Mouse (Mus musculus) heart, adult 2 months (tissue): ENCODE measurements around the gene Susd6. TPM values are rescaled to one million over a fixed set of nuclear protein-coding genes. Genes with fewer than 3 reads are reported as not detected.
A peak's percentile ranks its signal among the peaks of the same experiment; 100 is the strongest.

Source experiments
- DNase-seq, 2 experiments: peaks; one replicate each; pipeline ENCODE4 v3.0.0; 2021
- H3K27ac ChIP-seq: fragments of 200-600 bp; 2 replicates; pipeline ENCODE4 v1.8.1; 2022
- H3K27me3 ChIP-seq: fragments of 200-500 bp; 2 replicates; pipeline ENCODE4 v1.6.1; 2012; ENCODE audit warnings: mild to moderate bottlenecking, low read length, inconsistent platforms, mixed read lengths; ENCODE audit not compliant: control insufficient read depth, insufficient read depth
- H3K36me3 ChIP-seq: fragments of 200-500 bp; 2 replicates; pipeline ENCODE4 v1.6.1; 2012; ENCODE audit warnings: low read length, inconsistent platforms; ENCODE audit not compliant: control insufficient read depth, insufficient read depth
- H3K4me1 ChIP-seq: fragments of 200-500 bp; 2 replicates; pipeline ENCODE4 v1.6.1; 2011; ENCODE audit warnings: low read length; ENCODE audit not compliant: control insufficient read depth, insufficient read depth
- H3K4me3 ChIP-seq: fragments of 200-600 bp; 2 replicates; pipeline ENCODE4 v1.8.1; 2022
- H3K79me2 ChIP-seq: fragments of 200-500 bp; replicated peaks from 2 replicates; pipeline ENCODE4 v1.6.1; 2012; ENCODE audit warnings: mild to moderate bottlenecking, inconsistent platforms, low read length, moderate library complexity, mixed read lengths; ENCODE audit not compliant: control insufficient read depth, insufficient read depth
- H3K9ac ChIP-seq: fragments of 200-500 bp; 2 replicates; pipeline ENCODE4 v1.6.1; 2012; ENCODE audit warnings: low read depth, mild to moderate bottlenecking, control low read depth, inconsistent platforms, low read length, mixed read lengths
- CTCF ChIP-seq: fragments of 200-600 bp; IDR thresholded peaks from 2 replicates; pipeline ENCODE4 v1.8.1; 2022; ENCODE audit warnings: antibody characterized with exemption, mild to moderate bottlenecking, moderate library complexity
- EP300 ChIP-seq: fragments of 200-500 bp; IDR thresholded peaks from 2 replicates; pipeline ENCODE4 v1.6.1; 2011; ENCODE audit warnings: low read depth, low read length, control low read depth; ENCODE audit not compliant: insufficient read depth
- POLR2A ChIP-seq: fragments of 200-500 bp; IDR thresholded peaks from 2 replicates; pipeline ENCODE4 v1.6.1; 2011; ENCODE audit warnings: mild to moderate bottlenecking, low read depth, low read length, control low read depth; ENCODE audit not compliant: insufficient read depth
- WGBS: fragments of 180-500 bp; shearing (Covaris S2); methylation state at CpG from one replicate; pipeline ENCODE4 v1.1.7; 2018; 5-methylcytosine and 5-hydroxymethylcytosine counted together
- intact Hi-C: fragments of 180-260 bp; cut with DNase I; formaldehyde crosslinking; loops from one replicate; pipeline ENCODE4 v1.15.1; 2025
- polyA plus RNA-seq: library from polyadenylated mRNA; depleted of rRNA; stranded (reverse); fragments of >200 nt; gene quantifications from 2 replicates; pipeline ENCODE4 v1.2.3, GENCODE M21; 2012
- total RNA-seq, 2 experiments: library from RNA; stranded (reverse); gene quantifications; 2 replicates each; pipeline ENCODE4 v1.2.3; 2021

Susd6 gene
- total and polyA plus RNA-seq, 3 experiments: 50.1 to 78.6 (median 67.4) TPM

GRCm38 (mm10) chr12:80855100-80855499, 64.8 kb downstream of the Susd6 start:
- H3K27ac ChIP-seq: peak overlapping the region; percentile 13; the same call in 1 of the 2 replicates
- no peak for TF ChIP-seq EP300
- TF ChIP-seq CTCF: no peak
- TF ChIP-seq POLR2A: no peak

GRCm38 (mm10) chr12:80855581-80855980, 65.3 kb downstream of the Susd6 start:
- H3K4me1 ChIP-seq: peaks cover 19% of the 10 kb centered on the region
- H3K4me3 ChIP-seq: no peak overlapping the region
- no peak overlapping the region for H3K9ac ChIP-seq
- H3K27ac ChIP-seq: peak overlapping the region; percentile 13; the same call in 1 of the 2 replicates
- peaks cover 43% of the 10 kb centered on the region for H3K36me3 ChIP-seq
- DNase-seq: no peak
- intact Hi-C loops: loop anchor here (2.0 to 10.0 kb wide), 2 partner anchors 13 to 629 kb away; partner anchors contain the start of gene Cox16
- H3K27me3 ChIP-seq: no peaks in the 10 kb centered on the region
- 23% methylated on average over 1 of the region's 1 CpGs for WGBS
- H3K79me2 ChIP-seq: peaks cover 9% of the 10 kb centered on the region
- no peak for TF ChIP-seq CTCF
- no peak for TF ChIP-seq POLR2A
- TF ChIP-seq EP300: no peak

More at GRCm38 (mm10) chr12:80855100-80855499, 64.8 kb downstream of the Susd6 start:
- Histone ChIP-seq H3K79me2 (peaks cover 9% of the 10 kb centered on the region), H3K27me3 (no peaks in the 10 kb centered on the region), H3K4me3 (no peak overlapping the region), H3K9ac (no peak overlapping the region), H3K36me3 (peaks cover 44% of the 10 kb centered on the region), H3K4me1 (peaks cover 19% of the 10 kb centered on the region)
- DNase-seq: no peak
- intact Hi-C loops: loop anchor here (2.0 to 10.0 kb wide), 2 partner anchors 14 to 630 kb away; partner anchors contain the start of gene Cox16
- WGBS: 84% methylated on average over 2 of the region's 2 CpGs

DNA sequence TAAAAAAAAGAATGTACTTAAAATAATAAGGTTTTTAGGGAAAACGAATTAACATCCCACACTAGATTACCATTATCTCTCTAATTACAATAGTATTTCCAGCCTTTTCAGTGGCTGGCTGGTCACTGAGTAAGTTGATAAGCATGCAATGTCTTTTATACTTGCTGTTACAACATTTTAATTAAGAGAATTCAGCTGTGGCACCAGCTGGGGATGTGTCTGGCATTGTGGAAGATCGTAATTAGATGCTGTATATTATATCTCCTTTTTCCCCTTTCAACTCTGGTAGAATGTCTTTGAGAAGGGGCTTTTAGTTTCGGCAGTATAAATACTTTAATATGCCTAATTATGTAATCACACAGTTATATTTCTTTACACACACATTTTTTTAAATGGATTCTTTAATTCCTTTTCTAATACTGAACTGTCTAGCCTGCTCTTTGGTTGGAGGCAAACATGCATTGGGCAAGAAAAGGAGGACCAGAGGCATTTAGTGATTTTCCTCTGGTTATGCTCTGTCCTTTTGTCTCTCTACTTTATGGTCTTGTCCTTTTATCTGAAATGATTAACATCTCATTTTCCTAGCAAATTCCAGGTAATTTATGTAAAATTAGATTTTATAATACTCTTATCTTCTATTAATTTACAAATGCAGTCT, 67.5 kb downstream of the Susd6 start:
- intact Hi-C loops: loop anchor here (10.0 kb wide), 1 partner anchor 627 kb away; the partner anchor contains the start of gene Cox16
- Histone ChIP-seq H3K79me2 (peaks cover 8% of the 10 kb centered on the region), H3K27ac (no peak overlapping the region; the same call in 1 of the 2 replicates), H3K9ac (no peak overlapping the region), H3K36me3 (peaks cover 54% of the 10 kb centered on the region), H3K4me3 (no peak overlapping the region), H3K27me3 (no peaks in the 10 kb centered on the region), H3K4me1 (peaks cover 26% of the 10 kb centered on the region)
- TF ChIP-seq EP300: no peak
- TF ChIP-seq POLR2A: no peak
- TF ChIP-seq CTCF: no peak
- DNase-seq: no peak
- 87% methylated on average over 3 of the region's 3 CpGs for WGBS

- peaks cover 8% of the 10 kb centered on the region for H3K79me2 ChIP-seq
- peaks cover 29% of the 10 kb centered on the region for H3K4me1 ChIP-seq
- H3K27me3 ChIP-seq: no peaks in the 10 kb centered on the region
- intact Hi-C loops: loop anchor here (10.0 kb wide), 1 partner anchor 626 kb away; the partner anchor contains the start of gene Cox16
- WGBS: 54% methylated on average over 2 of the region's 2 CpGs
- H3K36me3 ChIP-seq: peaks cover 55% of the 10 kb centered on the region
- H3K27ac ChIP-seq: no peak overlapping the region
- no peak overlapping the region for H3K4me3 ChIP-seq
- no peak for DNase-seq
- TF ChIP-seq CTCF: no peak
- no peak for TF ChIP-seq EP300
- TF ChIP-seq POLR2A: no peak
- H3K9ac ChIP-seq: no peak overlapping the region
These were observed 68.0 kb downstream of the Susd6 start for GRCm38 (mm10) chr12:80858307-80858706.

DNA sequence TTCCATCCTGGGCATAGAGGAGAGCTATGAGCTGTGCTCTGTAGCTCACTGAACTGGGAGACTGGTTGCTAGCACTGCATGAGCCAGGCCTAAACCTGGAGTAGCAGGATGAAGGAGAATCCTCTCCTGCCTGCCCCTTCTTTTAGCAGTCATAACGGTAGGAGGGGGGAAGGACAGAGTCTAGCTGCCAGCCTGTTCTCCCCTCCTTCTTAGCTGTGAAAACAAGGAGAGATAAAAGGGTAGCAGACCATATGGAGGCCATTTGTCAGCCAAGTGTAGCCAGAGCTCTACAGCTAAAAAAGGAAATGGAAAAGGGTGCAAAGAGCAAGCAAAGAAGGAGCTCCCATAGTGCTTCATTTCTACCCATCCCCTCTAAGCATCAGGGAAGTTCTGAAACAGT, 71.6 kb downstream of the Susd6 start:
- Histone ChIP-seq H3K27me3 (no peaks in the 10 kb centered on the region), H3K4me1 (peaks cover 20% of the 10 kb centered on the region), H3K79me2 (peaks cover 6% of the 10 kb centered on the region), H3K27ac (peak overlapping the region; percentile 51; the same call in 1 of the 2 replicates), H3K9ac (no peak overlapping the region), H3K36me3 (peaks cover 43% of the 10 kb centered on the region), H3K4me3 (no peak overlapping the region)
- no peak for DNase-seq
- intact Hi-C loops: no loop called here
- 15% methylated on average over 1 of the region's 1 CpGs for WGBS
- TF ChIP-seq EP300 (no peak), POLR2A (no peak), CTCF (no peak)

GRCm38 (mm10) chr12:80863370-80863769, 73.1 kb downstream of the Susd6 start:
- intact Hi-C loops: no loop called here
- Histone ChIP-seq H3K27me3 (no peaks in the 10 kb centered on the region), H3K9ac (no peak overlapping the region), H3K27ac (peak overlapping the region; percentile 51), H3K36me3 (peaks cover 48% of the 10 kb centered on the region), H3K4me1 (peaks cover 26% of the 10 kb centered on the region), H3K4me3 (no peak overlapping the region), H3K79me2 (peaks cover 4% of the 10 kb centered on the region)
- no peak for TF ChIP-seq POLR2A
- no peak for TF ChIP-seq EP300
- no peak for TF ChIP-seq CTCF
- WGBS: 46% methylated on average over 2 of the region's 2 CpGs
- peak in 1 of 2 experiments; percentile 47 for DNase-seq
